Mouse (Mus musculus): ENCODE data around the gene Xrra1.
A peak's percentile ranks its signal among the peaks of the same experiment; 100 is the strongest.
"Not testable (repeated sequence)": the region's sequence is repeated elsewhere in the genome, so short reads cannot be mapped to it uniquely, and the experiment has no call there.

Gene Xrra1

GRCm38 (mm10) chr7:99953442-99954098 is 94.7 kb downstream of the Xrra1 start:
- DNase-seq (ENCODE audit: low read depth) = no peak

GRCm38 (mm10) chr7:99954212-99954611 is 95.3 kb downstream of the Xrra1 start:
- peak; percentile 65 for DNase-seq (ENCODE audit: low read depth)

GRCm38 (mm10) chr7:99956095-99956494 is 97.2 kb downstream of the Xrra1 start:
- DNase-seq (ENCODE audit: low read depth) = no peak

- DNase-seq (ENCODE audit: low read depth) = no peak
These were observed 98.5 kb downstream of the Xrra1 start for GRCm38 (mm10) chr7:99957226-99957965.

GRCm38 (mm10) chr7:99960571-99960970 is 101.7 kb downstream of the Xrra1 start:
- DNase-seq (ENCODE audit: low read depth) = not testable (repeated sequence)

- DNase-seq (ENCODE audit: low read depth) = no peak
These were observed 102.6 kb downstream of the Xrra1 start for GRCm38 (mm10) chr7:99961518-99961917.

- no peak for DNase-seq (ENCODE audit: low read depth)
These were observed 103.8 kb downstream of the Xrra1 start for GRCm38 (mm10) chr7:99962536-99963236.

GRCm38 (mm10) chr7:99963237-99963860 is 104.4 kb downstream of the Xrra1 start:
- no peak for DNase-seq (ENCODE audit: low read depth)

- no peak for DNase-seq (ENCODE audit: low read depth)
These were observed 106.3 kb downstream of the Xrra1 start for GRCm38 (mm10) chr7:99965020-99965841.

GRCm38 (mm10) chr7:99966011-99966721 is 107.2 kb downstream of the Xrra1 start:
- DNase-seq (ENCODE audit: low read depth) = no peak
